Mouse (Mus musculus) cortical plate, adult 2 months (tissue): ENCODE measurements at regions not wholly inside any gene's neighbourhood (a gene's known extent, or its start where the extent isn't known, plus 50 kb on each side); places are given as distances from the start of the nearest gene placed in this dataset.

Source experiments
- CTCF ChIP-seq: fragments of 200-500 bp; IDR thresholded peaks from 2 replicates; pipeline ENCODE4 v1.5.1; 2011; ENCODE audit warnings: mild to moderate bottlenecking, control low read depth, low read length; ENCODE audit not compliant: insufficient read depth; ENCODE audit errors: extremely low read depth
- POLR2A ChIP-seq: fragments of 200-500 bp; IDR thresholded peaks from 2 replicates; pipeline ENCODE4 v1.6.1; 2011; ENCODE audit warnings: mild to moderate bottlenecking, low read length, control low read depth; ENCODE audit not compliant: insufficient read depth; ENCODE audit errors: extremely low read depth

DNA sequence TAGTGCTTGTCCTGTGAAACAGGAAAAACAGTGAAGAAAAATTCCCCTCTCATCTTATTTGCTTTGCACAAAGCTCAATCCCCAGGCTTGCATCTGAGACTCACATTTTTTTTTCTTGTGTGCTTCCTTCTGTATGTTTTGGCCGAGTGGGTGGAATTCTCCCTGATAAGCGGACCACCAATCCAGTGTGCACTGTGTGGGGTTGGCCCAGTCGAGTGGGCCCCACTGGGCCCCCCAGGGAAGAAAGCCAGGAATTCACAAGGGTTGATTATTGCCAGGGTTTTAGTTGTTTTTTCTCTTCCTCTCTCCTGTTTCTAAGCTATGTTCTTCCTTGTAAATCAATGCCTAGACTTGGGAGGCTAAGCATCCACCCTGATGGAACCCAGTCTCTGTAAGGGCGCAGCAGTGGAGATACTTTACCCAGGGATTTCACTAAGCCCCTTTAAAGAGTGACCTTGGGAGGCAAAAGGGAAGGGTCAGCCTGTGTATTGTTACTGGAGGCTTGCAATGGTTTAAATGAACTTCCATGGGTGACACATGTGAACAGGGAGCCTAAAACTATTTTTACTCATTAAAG is 120.3 kb downstream of the Gm10295 start:
- TF ChIP-seq POLR2A (no peak), CTCF (no peak)
